Mouse (Mus musculus) effector memory CD4-positive, alpha-beta T cell, adult 7 months (primary cell): Measurements from ENCODE around the gene Cspg4. TPM values are rescaled to one million over a fixed set of nuclear protein-coding genes. Genes with fewer than 3 reads are reported as not detected.

Experiments
- polyA plus RNA-seq: library from polyadenylated mRNA; unstranded; fragments of 100-300 nt; shearing (Covaris generic); gene quantifications from one replicate; pipeline ENCODE4 v1.2.1, GENCODE M21; 2017

Gene Cspg4
- 0.32 TPM for polyA plus RNA-seq

DNA sequence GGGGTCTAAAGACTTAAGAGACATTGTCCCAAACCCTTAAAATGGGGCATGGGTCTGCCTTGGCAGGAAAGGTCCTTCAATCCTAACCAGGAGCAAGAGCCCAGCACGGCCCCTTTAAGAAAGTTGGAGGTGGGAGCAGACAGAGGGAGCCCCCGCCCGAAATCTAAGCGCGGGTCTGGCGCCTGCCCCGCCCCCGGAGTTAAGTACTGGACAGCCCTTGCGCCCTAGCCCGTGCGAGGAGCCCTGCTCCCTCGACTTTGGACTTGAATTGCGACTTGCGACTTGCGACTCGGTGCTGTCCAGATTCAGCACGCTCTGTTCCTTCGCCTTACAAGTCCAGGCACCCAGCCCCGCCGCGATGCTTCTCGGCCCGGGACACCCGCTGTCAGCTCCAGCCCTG is at the start of gene Cspg4:
TSS of gene Cspg4 (plus strand) at position 202 of the 400 bp plus-strand sequence.

DNA sequence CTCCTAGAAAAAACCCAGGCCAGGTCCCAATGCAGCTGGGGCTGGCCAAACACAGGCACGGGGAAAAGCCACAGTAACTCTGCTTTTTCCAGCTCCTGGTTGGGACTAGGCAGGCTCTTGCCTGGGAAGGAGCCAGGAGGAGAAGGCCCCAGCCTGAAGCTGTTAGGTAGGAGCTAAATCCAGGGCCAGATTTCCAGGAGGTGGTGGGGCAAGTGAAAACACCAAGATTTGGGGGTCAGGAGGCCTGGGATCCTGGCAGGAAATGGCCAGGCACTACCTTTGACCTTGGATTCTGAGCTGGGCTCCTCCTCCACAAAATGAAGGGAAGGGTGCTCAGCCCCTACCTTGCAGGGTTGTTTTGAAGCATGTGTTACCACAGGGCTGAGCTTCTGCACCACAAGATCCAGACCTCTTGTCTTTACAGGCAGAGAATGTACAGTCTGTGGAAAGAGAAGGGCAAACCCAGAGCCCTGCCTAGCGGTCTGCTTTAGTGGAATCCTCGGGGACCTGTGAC is 560 bp upstream of the Cspg4 start, which contains the start of gene Odf3l1:
TSS of gene Odf3l1 (minus strand) at position 464 of the 514 bp plus-strand sequence.

GRCm38 (mm10) chr9:56928041-56928811 is 63.4 kb downstream of the Cspg4 start, which contains the start of gene Snx33:
TSS of gene Snx33 (minus strand) at chr9:56928371.

GRCm38 (mm10) chr9:56937223-56938160 is 72.7 kb downstream of the Cspg4 start, which contains the start of gene Imp3:
TSS of gene Imp3 (plus strand) at chr9:56937475.

Other genes with a start within 250 kb of the Cspg4 start
- gene Lingo1, start 68.6 kb upstream of the Cspg4 start, polyA plus RNA-seq, result not detected
- not detected for gene Odf3l1, start 354 bp upstream of the Cspg4 start, polyA plus RNA-seq
- 5.1 TPM for gene Snx33, start 63.3 kb downstream of the Cspg4 start, polyA plus RNA-seq
- gene Imp3, start 72.4 kb downstream of the Cspg4 start, polyA plus RNA-seq, result 72.1 TPM
- 15.5 TPM for gene Snupn, start 85.8 kb downstream of the Cspg4 start, polyA plus RNA-seq
- gene Ptpn9, start 129.9 kb downstream of the Cspg4 start, polyA plus RNA-seq, result 16.7 TPM
- gene Sin3a, start 207.0 kb downstream of the Cspg4 start, polyA plus RNA-seq, result 25.4 TPM